Mouse (Mus musculus): ENCODE data around the gene Olfr921. TPM values are rescaled to one million over a fixed set of nuclear protein-coding genes. Genes with fewer than 3 reads are reported as not detected.

Gene Olfr921
- polyA plus RNA-seq, 1 experiment from 2014 or later, result not detected

Other genes with a start within 250 kb of the Olfr921 start
- not detected in 2 replicates for gene Olfr910, start 235.2 kb upstream of the Olfr921 start, polyA plus RNA-seq (2016; fragmentation: Nextera tagmentation; extraction: Ambion mirVana)
- gene Olfr912, start 192.9 kb upstream of the Olfr921 start, polyA plus RNA-seq (2016; fragmentation: Nextera tagmentation; extraction: Ambion mirVana), result not detected in 2 replicates
- not detected in 2 replicates for gene Olfr913, start 180.3 kb upstream of the Olfr921 start, polyA plus RNA-seq (2016; fragmentation: Nextera tagmentation; extraction: Ambion mirVana)
- gene Olfr914, start 168.0 kb upstream of the Olfr921 start, polyA plus RNA-seq (2016; fragmentation: Nextera tagmentation; extraction: Ambion mirVana), result not detected in 2 replicates
- gene Olfr916, start 113.2 kb upstream of the Olfr921 start, polyA plus RNA-seq (2016; fragmentation: Nextera tagmentation; extraction: Ambion mirVana), result not detected in 2 replicates
- not detected in 2 replicates for gene Olfr917, start 107.2 kb upstream of the Olfr921 start, polyA plus RNA-seq (2016; fragmentation: Nextera tagmentation; extraction: Ambion mirVana)
- gene Olfr918, start 98.5 kb upstream of the Olfr921 start, polyA plus RNA-seq (2016; fragmentation: Nextera tagmentation; extraction: Ambion mirVana), result not detected in 2 replicates
- gene Olfr919, start 69.4 kb upstream of the Olfr921 start, polyA plus RNA-seq (2016; fragmentation: Nextera tagmentation; extraction: Ambion mirVana), result not detected in 2 replicates
- 7.0 and 9.2 TPM in 2 replicates for gene Vwa5a, start 54.8 kb upstream of the Olfr921 start, polyA plus RNA-seq (2016; fragmentation: Nextera tagmentation; extraction: Ambion mirVana)
- not detected in 2 replicates for gene Olfr920, start 20.8 kb upstream of the Olfr921 start, polyA plus RNA-seq (2016; fragmentation: Nextera tagmentation; extraction: Ambion mirVana)
- not detected in 2 replicates for gene Olfr922, start 41.5 kb downstream of the Olfr921 start, polyA plus RNA-seq (2016; fragmentation: Nextera tagmentation; extraction: Ambion mirVana)
- not detected in 2 replicates for gene Olfr923, start 53.5 kb downstream of the Olfr921 start, polyA plus RNA-seq (2016; fragmentation: Nextera tagmentation; extraction: Ambion mirVana)
- not detected in 2 replicates for gene Olfr924, start 71.4 kb downstream of the Olfr921 start, polyA plus RNA-seq (2016; fragmentation: Nextera tagmentation; extraction: Ambion mirVana)
- not detected in 2 replicates for gene Olfr26, start 82.0 kb downstream of the Olfr921 start, polyA plus RNA-seq (2016; fragmentation: Nextera tagmentation; extraction: Ambion mirVana)
- gene Olfr926, start 104.1 kb downstream of the Olfr921 start, polyA plus RNA-seq (2016; fragmentation: Nextera tagmentation; extraction: Ambion mirVana), result not detected in 2 replicates
- not detected in 2 replicates for gene Olfr930, start 156.7 kb downstream of the Olfr921 start, polyA plus RNA-seq (2016; fragmentation: Nextera tagmentation; extraction: Ambion mirVana)
- gene Olfr933, start 199.2 kb downstream of the Olfr921 start, polyA plus RNA-seq (2016; fragmentation: Nextera tagmentation; extraction: Ambion mirVana), result not detected in 2 replicates
- not detected in 2 replicates for gene Olfr934, start 215.2 kb downstream of the Olfr921 start, polyA plus RNA-seq (2016; fragmentation: Nextera tagmentation; extraction: Ambion mirVana)
- not detected in 2 replicates for gene Olfr935, start 226.6 kb downstream of the Olfr921 start, polyA plus RNA-seq (2016; fragmentation: Nextera tagmentation; extraction: Ambion mirVana)